Mouse (Mus musculus): Measurements from ENCODE around the gene Aatk. TPM values are rescaled to one million over a fixed set of nuclear protein-coding genes. Genes with fewer than 3 reads are reported as not detected.

Gene Aatk
- total and polyA plus RNA-seq, 2 experiments from 2014 or later, result 0.71 to 22.1 TPM

GRCm38 (mm10) chr11:120080282-120080681 is 33.3 kb upstream of the Aatk start:
- Histone ChIP-seq H3K9me3 (replicated peaks; ENCODE audit: control insufficient read depth, low read length) (no peaks in the 10 kb centered on the region), H3K27ac (ENCODE audit: low read depth) (no peak overlapping the region), H3K9ac (replicated peaks; ENCODE audit: low read depth, low read length) (no peak overlapping the region), H3K27me3 (ENCODE audit: control insufficient read depth, insufficient read depth, low read length) (no peaks in the 10 kb centered on the region), H3K4me2 (ENCODE audit: low read depth, low read length) (no peak overlapping the region), H3K36me3 (replicated peaks; ENCODE audit: control insufficient read depth, insufficient read depth, low read length) (peaks cover 48% of the 10 kb centered on the region), H3K4me3 (ENCODE audit: low read depth, low read length) (no peak overlapping the region), H3K4me1 (ENCODE audit: control insufficient read depth, insufficient read depth) (no peaks in the 10 kb centered on the region)
- WGBS, result 84% methylated on average over 6 of the region's 6 CpGs
- ATAC-seq (ENCODE audit: insufficient read depth, low read depth), result no peak
- no peak for DNase-seq (ENCODE audit: low spot score)
- no peak for TF ChIP-seq CTCF (IDR thresholded peaks at IDR 0.05; ENCODE audit: low read depth)
- no peak for TF ChIP-seq EP300 (IDR thresholded peaks at IDR 0.05; ENCODE audit: low read depth)

DNA sequence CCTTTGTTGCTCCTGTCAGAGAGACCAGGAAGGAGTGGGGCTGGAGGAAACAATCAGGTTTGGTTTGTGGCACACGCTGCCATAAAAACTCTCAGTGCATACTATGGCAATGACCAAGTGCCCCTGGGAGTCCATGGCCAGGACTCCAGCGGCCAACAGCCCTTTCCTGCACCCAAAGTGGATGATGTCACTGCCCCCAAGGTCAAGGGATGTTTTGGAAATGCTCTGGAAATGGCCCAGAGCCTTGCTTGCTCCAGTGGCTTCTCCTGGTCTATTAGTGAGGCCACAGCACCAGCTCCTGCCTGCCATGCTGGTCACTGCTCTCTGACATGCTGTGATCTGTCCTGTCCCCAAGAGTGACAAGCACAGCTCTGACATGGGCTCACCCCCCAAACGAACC is 29.2 kb upstream of the Aatk start:
- DNase-seq (ENCODE audit: low spot score) (no peak), ATAC-seq (ENCODE audit: insufficient read depth, low read depth) (no peak)
- whole genome bisulfite sequencing, result 71% methylated on average over 3 of the region's 3 CpGs
- Histone ChIP-seq H3K4me3 (ENCODE audit: low read depth, low read length) (no peak overlapping the region), H3K27ac (ENCODE audit: low read depth) (no peak overlapping the region), H3K27me3 (ENCODE audit: control insufficient read depth, insufficient read depth, low read length) (no peaks in the 10 kb centered on the region), H3K9me3 (replicated peaks; ENCODE audit: control insufficient read depth, low read length) (no peaks in the 10 kb centered on the region), H3K36me3 (replicated peaks; ENCODE audit: control insufficient read depth, insufficient read depth, low read length) (peaks cover 58% of the 10 kb centered on the region), H3K4me2 (ENCODE audit: low read depth, low read length) (no peak overlapping the region), H3K4me1 (ENCODE audit: control insufficient read depth, insufficient read depth) (no peaks in the 10 kb centered on the region), H3K9ac (replicated peaks; ENCODE audit: low read depth, low read length) (no peak overlapping the region)
- TF ChIP-seq CTCF (IDR thresholded peaks at IDR 0.05; ENCODE audit: low read depth) (no peak), EP300 (IDR thresholded peaks at IDR 0.05; ENCODE audit: low read depth) (no peak)

DNA sequence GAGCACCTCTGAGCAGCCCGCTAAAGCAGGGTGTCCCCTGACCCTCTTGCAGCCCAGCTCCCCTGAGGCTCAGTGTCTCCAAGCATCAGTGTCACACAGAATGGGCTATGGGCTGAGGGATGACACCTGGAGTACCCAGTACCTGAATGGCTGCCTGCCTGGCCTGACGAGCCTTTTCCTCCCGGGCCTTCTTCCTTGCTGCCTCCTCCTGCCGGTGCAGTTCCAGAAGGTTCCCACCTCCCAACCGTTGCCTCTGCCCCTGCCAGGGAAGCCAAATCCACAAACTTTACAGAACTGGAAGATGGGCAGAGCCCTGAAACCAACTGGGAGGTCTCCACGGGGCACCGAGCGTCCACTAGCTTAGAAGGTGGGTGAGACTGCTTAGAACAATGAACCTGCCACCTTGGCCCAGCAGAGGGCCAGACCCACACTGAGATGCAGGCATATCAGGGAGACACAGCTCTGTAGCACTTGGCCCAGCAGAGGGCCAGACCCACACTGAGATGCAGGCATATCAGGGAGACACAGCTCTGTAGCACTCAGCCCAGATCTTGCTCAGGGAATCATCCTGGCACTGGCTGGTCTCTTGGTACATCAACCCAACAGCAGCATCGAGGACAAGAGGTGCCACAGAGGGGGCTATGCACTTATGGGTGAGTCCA is 26.1 kb upstream of the Aatk start:
- Histone ChIP-seq H3K36me3 (replicated peaks; ENCODE audit: control insufficient read depth, insufficient read depth, low read length) (peaks cover 48% of the 10 kb centered on the region), H3K27ac (ENCODE audit: low read depth) (no peak overlapping the region), H3K9me3 (replicated peaks; ENCODE audit: control insufficient read depth, low read length) (no peaks in the 10 kb centered on the region), H3K4me2 (ENCODE audit: low read depth, low read length) (no peak overlapping the region), H3K27me3 (ENCODE audit: control insufficient read depth, insufficient read depth, low read length) (no peaks in the 10 kb centered on the region), H3K4me3 (ENCODE audit: low read depth, low read length) (no peak overlapping the region), H3K4me1 (ENCODE audit: control insufficient read depth, insufficient read depth) (no peaks in the 10 kb centered on the region), H3K9ac (replicated peaks; ENCODE audit: low read depth, low read length) (no peak overlapping the region)
- TF ChIP-seq CTCF (IDR thresholded peaks at IDR 0.05; ENCODE audit: low read depth), result peak; percentile 23
- TF ChIP-seq EP300 (IDR thresholded peaks at IDR 0.05; ENCODE audit: low read depth), result no peak
- no peak for ATAC-seq (ENCODE audit: insufficient read depth, low read depth)
- no peak for DNase-seq (ENCODE audit: low spot score)
- WGBS, result 87% methylated on average over 9 of the region's 9 CpGs

DNA sequence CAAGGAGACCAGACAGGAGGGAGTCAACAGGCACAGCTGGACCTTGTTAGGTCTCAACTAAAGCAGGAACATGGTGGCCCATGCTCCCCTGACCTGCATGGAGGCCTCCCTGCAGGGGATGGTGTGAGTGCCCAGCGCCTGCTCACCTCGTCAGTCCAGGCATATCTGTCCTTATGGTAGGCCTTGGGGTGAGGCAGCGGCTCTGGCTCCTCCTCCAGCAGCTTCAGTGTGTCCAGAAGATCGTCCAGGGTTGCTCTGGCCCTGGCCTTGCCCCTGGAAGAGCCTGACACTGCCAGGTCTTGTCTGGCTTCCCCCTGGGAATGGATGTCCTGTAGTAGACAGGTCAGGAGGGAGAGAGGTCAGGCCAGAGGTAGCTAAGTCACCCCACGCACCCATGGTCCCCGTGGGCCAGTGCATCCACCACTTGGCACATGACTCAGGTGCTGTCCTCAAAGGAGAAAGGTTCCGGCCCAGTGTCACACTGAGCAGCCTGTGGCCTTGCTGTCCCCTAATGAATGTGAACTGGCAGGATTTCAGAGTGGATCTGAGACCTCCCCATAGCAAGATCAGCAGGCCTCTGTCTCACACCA is 24.9 kb upstream of the Aatk start:
- no peak for ATAC-seq (ENCODE audit: insufficient read depth, low read depth)
- Histone ChIP-seq H3K27me3 (ENCODE audit: control insufficient read depth, insufficient read depth, low read length) (no peaks in the 10 kb centered on the region), H3K4me3 (ENCODE audit: low read depth, low read length) (no peak overlapping the region), H3K27ac (ENCODE audit: low read depth) (no peak overlapping the region), H3K36me3 (replicated peaks; ENCODE audit: control insufficient read depth, insufficient read depth, low read length) (peaks cover 48% of the 10 kb centered on the region), H3K4me1 (ENCODE audit: control insufficient read depth, insufficient read depth) (no peaks in the 10 kb centered on the region), H3K9ac (replicated peaks; ENCODE audit: low read depth, low read length) (no peak overlapping the region), H3K4me2 (ENCODE audit: low read depth, low read length) (no peak overlapping the region), H3K9me3 (replicated peaks; ENCODE audit: control insufficient read depth, low read length) (no peaks in the 10 kb centered on the region)
- 90% methylated on average over 7 of the region's 7 CpGs for WGBS
- DNase-seq (ENCODE audit: low spot score), result no peak
- TF ChIP-seq EP300 (IDR thresholded peaks at IDR 0.05; ENCODE audit: low read depth) (no peak), CTCF (IDR thresholded peaks at IDR 0.05; ENCODE audit: low read depth) (no peak)

GRCm38 (mm10) chr11:120071065-120071464 is 24.1 kb upstream of the Aatk start:
- Histone ChIP-seq H3K4me2 (ENCODE audit: low read depth, low read length) (no peak overlapping the region), H3K27me3 (ENCODE audit: control insufficient read depth, insufficient read depth, low read length) (no peaks in the 10 kb centered on the region), H3K9ac (replicated peaks; ENCODE audit: low read depth, low read length) (no peak overlapping the region), H3K36me3 (replicated peaks; ENCODE audit: control insufficient read depth, insufficient read depth, low read length) (peaks cover 42% of the 10 kb centered on the region), H3K4me3 (ENCODE audit: low read depth, low read length) (no peak overlapping the region), H3K4me1 (ENCODE audit: control insufficient read depth, insufficient read depth) (no peaks in the 10 kb centered on the region), H3K9me3 (replicated peaks; ENCODE audit: control insufficient read depth, low read length) (no peaks in the 10 kb centered on the region), H3K27ac (ENCODE audit: low read depth) (no peak overlapping the region)
- ATAC-seq (ENCODE audit: insufficient read depth, low read depth), result no peak
- DNase-seq (ENCODE audit: low spot score), result no peak
- 76% methylated on average over 12 of the region's 12 CpGs for WGBS
- TF ChIP-seq EP300 (IDR thresholded peaks at IDR 0.05; ENCODE audit: low read depth) (no peak), CTCF (IDR thresholded peaks at IDR 0.05; ENCODE audit: low read depth) (no peak)

Measured in heart, postnatal 0 days (tissue).